Mouse (Mus musculus): ENCODE measurements around the gene Vps45.

DNA sequence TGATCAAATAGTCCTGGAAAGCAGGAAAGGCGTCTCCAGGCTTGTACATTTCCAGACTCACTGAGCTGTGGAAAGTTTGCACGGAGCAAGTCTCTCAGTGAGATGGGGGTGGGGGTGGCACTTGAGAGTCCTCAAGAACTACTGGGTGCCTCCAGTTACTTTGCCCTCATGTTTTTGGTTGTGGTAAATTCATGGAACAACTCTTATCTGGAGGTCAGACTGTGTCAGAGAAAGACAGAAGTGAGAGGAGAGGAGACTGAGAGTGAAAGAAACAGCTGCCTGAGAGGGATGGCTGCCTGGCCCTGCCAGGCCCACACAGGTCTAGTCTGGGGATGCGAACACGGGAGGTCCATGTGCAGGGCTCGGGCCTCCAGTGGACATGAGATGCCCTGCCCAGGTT is 102.9 kb downstream of the Vps45 start:
- no peak for TF ChIP-seq CTCF (IDR thresholded peaks at IDR 0.05; ENCODE audit: low read depth, low read length)
- no peak for TF ChIP-seq GATA1 (IDR thresholded peaks at IDR 0.05; ENCODE audit: borderline replicate concordance, low read length)
- TF ChIP-seq GATA2 (IDR thresholded peaks at IDR 0.05; ENCODE audit: borderline replicate concordance, low read depth, low read length), result no peak
- TF ChIP-seq POLR2AphosphoS5 (IDR thresholded peaks at IDR 0.05; ENCODE audit: insufficient replicate concordance, low read depth, low read length), result no peak
- TF ChIP-seq TAL1 (conservative IDR thresholded peaks at IDR 0.05; ENCODE audit: low read depth, low read length), result no peak
